Mouse (Mus musculus) splenic B cell, adult 2 months (primary cell): ENCODE measurements around the gene Smarcb1.
"Not testable (repeated sequence)": the region's sequence is repeated elsewhere in the genome, so short reads cannot be mapped to it uniquely, and the experiment has no call there.

ENCODE experiments used
- DNase-seq: peaks from one replicate; pipeline ENCODE4 v3.0.0-alpha.2; 2011; ENCODE audit warnings: low read depth, low spot score
- H3K27me3 ChIP-seq: 2 replicates; pipeline ENCODE4 v1.6.1; 2012; ENCODE audit warnings: mild to moderate bottlenecking, low read length, moderate library complexity, mixed read lengths; ENCODE audit not compliant: control insufficient read depth, poor library complexity, insufficient read depth, severe bottlenecking
- H3K36me3 ChIP-seq: 2 replicates; pipeline ENCODE4 v1.6.1; 2012; ENCODE audit warnings: mild to moderate bottlenecking, low read length, moderate library complexity, mixed read lengths; ENCODE audit not compliant: control insufficient read depth, poor library complexity, insufficient read depth, severe bottlenecking

Gene Smarcb1

DNA sequence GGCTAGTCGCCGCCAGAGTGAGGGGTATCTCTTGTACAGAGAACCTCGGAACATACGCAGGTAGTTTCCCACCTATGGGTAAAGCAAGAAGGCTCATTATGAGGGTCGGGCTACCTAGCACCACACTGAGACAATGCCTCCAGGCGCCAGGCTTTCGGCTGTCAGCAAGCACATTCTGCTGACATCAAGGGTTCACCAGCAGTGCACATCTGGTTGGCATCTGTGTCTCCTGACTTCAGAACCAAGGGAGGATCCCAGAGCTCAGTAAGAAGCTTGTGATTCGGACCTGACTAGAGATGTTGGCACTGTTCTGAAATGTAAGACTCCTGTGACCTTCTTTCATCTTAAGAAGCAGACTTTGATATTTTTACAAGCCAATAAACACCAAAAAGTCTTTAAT is 4.6 kb downstream of the Smarcb1 start:
- Histone ChIP-seq H3K36me3 (no peaks in the 10 kb centered on the region; the same call in 1 of the 2 replicates), H3K27me3 (no peaks in the 10 kb centered on the region)
- DNase-seq, result no peak

DNA sequence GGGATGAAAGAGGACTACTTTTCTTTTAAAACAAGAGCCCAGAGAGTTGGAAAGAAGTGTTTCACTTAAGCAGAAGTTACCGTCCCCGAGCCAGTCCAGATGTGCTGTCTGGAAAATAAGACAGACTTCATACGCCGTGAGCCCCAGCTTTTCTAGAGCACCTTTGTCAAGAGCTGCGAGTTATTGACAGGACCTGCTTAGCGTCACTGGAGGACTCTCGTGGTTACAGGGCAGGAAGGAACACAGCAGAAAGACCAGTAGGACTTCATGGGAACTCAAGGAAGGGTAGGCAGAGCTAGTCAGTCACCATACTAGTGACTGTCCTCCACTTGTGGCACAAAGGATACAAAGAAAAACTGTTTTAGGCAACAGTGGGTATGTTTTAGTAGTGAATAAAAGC is 5.9 kb downstream of the Smarcb1 start:
- H3K27me3 ChIP-seq, result no peaks in the 10 kb centered on the region
- no peak for DNase-seq
- no peaks in the 10 kb centered on the region; the same call in 1 of the 2 replicates for H3K36me3 ChIP-seq

DNA sequence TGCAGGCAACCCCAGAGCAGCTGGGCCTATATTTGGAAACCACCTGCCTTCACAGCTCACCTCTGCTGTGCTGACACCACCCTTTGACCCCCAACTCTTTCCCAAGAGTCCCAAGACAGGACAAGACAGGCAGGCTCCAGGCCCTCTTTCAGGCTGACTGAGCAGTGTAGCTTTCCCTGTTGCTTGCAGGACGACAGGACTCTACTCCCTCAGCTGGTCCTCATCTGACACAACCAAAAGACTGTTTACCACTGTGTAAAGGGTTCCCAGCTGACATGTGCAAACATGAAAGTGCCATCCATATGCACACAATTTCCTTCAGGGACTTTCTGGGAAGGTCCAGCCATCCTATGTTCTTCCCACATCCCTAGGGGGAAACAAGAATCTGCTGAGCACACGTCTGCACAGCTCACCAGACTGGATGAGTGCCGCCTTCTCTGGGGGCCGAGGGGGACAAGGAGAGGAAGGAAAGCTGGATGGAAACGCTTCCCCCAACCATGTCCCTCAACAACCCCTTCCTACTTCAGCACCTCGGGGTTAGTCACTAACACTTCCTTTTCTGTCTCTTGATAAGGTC is 8.3 kb downstream of the Smarcb1 start:
- DNase-seq, result no peak
- no peaks in the 10 kb centered on the region for H3K27me3 ChIP-seq

DNA sequence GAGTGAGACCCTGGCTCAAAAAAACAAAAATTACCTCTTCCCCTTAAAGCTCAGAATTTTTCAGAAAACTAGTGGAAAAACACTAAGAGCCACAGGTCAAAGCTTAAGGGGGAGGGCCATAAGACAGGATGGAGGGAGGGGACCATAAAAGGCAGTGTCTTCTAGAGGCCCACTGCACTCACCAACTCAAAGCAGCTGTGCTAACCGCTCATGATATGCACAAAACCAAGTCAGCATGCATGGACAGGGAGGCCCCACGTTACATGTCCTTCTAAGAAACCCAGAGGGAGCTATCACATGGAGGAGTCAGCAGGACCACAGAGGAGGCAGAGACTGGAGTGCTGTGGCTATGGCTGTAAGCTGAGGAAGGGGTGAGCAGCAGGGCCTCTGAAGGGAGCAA is 10.7 kb downstream of the Smarcb1 start:
- H3K36me3 ChIP-seq, result peaks cover 11% of the 10 kb centered on the region
- H3K27me3 ChIP-seq, result no peaks in the 10 kb centered on the region; the same call in 1 of the 2 replicates
- no peak for DNase-seq

More for the DNA sequence above, 8.3 kb downstream of the Smarcb1 start:
- peaks cover 8% of the 10 kb centered on the region for H3K36me3 ChIP-seq

DNA sequence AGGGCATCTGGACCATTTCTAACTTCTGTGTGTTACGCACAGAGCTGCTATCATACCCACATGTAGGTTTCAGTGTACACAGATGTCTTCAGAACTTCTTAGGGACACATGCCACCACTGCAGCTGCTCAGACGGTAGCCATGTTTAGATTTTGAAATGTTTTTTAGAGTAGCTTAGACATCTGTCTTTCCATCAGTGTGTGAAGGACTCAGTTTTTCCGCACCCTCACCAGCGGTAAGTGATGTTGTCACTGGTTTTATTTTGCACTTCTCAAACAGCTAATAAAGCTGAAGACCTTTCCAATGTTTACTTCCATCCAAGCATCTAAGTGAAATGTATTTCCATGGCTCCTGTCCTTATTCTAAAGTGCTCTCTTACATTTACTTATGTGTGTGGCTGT is 14.5 kb downstream of the Smarcb1 start:
- no peak for DNase-seq
- Histone ChIP-seq H3K27me3 (no peaks in the 10 kb centered on the region; the same call in 1 of the 2 replicates), H3K36me3 (peaks cover 22% of the 10 kb centered on the region)

DNA sequence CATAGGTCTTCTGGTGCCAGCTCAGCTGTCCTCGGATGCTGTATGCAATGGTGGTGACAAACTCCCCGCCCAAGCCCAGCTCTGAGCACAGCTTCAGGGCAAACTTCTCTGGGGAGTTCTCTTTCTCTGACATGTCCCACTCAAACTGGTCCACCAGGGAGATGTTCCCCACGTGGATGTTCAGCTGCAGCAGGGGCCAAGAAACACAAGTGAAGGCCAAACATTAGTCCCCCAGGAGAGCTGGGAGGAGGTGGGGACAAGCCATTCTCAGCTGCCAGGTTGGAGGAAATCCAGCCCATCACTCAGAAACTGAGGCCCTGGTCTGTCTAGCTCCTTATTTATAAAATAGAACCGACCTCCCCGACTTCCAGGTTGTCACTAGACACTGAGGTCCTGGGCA is 17.0 kb downstream of the Smarcb1 start:
- no peak for DNase-seq
- Histone ChIP-seq H3K36me3 (peaks cover 16% of the 10 kb centered on the region), H3K27me3 (no peaks in the 10 kb centered on the region; the same call in 1 of the 2 replicates)

DNA sequence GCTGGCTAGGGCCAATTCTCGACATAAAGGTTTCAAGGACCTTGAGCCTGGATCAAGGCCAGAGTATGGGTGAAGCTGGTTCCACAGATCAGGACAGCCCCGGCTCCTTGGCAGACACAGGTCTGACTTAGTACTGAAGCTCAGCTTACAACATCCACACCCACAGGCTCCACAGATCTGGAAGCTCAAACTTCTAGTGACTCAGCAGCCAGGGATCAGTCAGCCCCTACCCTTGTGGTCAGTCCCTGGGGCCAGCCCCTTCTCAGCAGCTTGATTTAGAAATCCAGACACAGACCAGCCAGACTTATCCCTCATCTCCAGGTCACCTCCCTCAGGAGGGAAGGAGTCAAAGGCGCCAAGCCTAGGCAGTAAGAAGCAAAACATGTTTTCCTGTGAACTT is 22.6 kb downstream of the Smarcb1 start:
- H3K27me3 ChIP-seq, result no peaks in the 10 kb centered on the region
- peaks cover 6% of the 10 kb centered on the region for H3K36me3 ChIP-seq
- DNase-seq, result no peak

DNA sequence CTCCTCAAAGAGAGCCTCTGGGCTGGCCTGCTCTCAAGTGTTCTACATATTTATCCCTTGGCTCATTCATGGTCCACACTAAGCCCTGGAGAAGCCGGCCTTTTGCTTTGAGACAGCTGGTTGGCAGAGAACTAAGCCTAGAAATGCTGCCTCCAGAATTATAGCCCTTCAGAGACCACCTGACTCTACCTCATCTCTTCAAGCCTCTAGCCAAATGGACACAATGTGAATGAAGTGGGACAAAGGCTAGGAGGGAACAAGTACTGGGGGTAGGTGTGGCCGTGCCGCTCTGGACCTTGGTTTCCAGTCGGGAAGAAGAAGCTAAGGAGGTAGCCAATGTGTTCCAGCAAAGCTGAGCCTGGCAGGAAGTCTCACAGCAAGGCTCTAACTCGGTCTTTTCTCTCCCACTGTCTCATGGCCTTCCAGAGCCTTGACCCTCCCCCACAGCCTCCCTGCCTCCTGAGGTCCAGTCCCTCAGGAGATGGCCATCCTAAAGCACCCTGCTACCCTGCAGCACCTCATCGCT is 23.3 kb downstream of the Smarcb1 start:
- no peak for DNase-seq
- H3K27me3 ChIP-seq, result no peaks in the 10 kb centered on the region
- peaks cover 6% of the 10 kb centered on the region for H3K36me3 ChIP-seq

DNA sequence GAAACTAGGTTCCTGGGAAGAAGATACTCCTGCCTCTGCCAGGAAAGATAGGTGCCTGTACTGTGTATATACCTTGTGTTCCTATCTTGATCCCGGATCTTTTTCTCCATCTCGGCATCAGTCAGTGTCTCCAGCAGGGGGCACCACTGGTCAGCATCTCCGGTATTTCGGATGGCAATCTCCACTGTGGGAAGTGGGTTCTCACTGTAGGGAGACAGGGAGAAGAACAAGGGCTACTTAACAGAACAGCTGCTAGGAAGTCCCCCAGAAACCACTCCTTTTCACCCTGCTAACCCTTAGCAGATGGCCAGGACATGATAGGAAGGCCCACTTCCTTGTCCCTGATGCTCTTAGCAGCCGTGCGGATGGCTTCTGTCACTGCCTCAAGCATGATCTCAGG is 24.0 kb downstream of the Smarcb1 start:
- peak; percentile 66 for DNase-seq
- no peaks in the 10 kb centered on the region for H3K27me3 ChIP-seq
- H3K36me3 ChIP-seq, result peaks cover 3% of the 10 kb centered on the region

DNA sequence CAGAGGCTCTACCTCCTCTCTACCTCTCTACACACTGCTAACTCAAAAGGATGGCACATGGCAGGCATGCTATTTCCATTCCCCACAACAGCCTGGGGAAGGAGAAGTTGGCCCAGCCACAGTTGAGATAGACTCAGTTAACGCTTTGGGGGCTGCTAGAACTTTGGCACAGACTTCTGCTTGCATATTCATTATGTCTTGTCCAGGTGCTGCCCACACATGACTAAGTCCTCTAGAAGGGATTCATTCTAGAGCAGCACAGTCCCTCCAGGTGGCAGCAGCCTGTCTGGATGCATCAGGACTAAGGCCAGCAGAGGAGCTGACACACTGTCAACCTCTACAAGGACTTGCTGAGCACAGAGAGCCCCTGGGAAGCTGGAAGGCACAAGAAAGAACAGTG is 25.2 kb downstream of the Smarcb1 start:
- H3K36me3 ChIP-seq, result peaks cover 3% of the 10 kb centered on the region
- no peak for DNase-seq
- H3K27me3 ChIP-seq, result no peaks in the 10 kb centered on the region

DNA sequence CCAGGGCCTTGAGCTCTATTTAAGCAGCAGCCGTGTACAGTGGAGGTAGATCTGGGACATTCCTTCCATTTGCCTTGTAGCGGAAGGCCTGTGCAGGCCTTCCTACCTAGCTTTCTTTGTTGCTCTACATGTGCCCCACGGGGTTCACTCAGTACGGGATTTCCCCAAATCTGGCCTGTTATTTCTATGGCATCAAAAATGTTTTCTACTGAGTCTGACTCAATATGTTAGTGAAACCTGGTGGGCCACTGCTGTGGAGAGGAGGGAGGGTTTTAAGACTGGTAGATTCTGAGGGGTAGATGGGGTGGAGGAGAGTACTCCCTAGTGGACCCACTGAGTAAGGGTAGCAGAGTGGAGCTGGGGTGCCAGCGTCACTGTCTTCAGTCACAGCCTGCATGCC is 25.7 kb downstream of the Smarcb1 start:
- H3K36me3 ChIP-seq, result peaks cover 3% of the 10 kb centered on the region
- no peaks in the 10 kb centered on the region for H3K27me3 ChIP-seq
- no peak for DNase-seq

DNA sequence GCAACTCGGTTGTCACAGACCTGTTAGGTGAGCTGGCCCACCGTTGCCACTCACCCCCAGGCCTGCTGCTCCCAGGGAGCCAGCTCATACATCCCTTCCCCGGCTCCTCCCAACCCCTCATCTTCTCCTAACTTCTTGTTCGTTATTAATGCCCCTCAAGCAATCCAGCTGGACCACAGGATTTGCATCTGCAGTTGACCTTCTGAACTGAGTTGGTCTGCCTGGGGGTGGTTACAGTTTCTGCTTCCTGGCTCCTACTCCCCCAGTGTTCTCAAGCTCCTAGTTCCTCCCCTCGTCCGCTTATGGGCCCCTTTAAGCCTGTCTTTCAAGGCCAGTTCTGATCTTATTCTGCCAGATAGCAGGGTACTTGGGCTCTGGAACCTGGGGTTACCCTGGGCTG is 26.8 kb downstream of the Smarcb1 start:
- no peaks in the 10 kb centered on the region for H3K27me3 ChIP-seq
- peaks cover 3% of the 10 kb centered on the region for H3K36me3 ChIP-seq
- peak; percentile 25 for DNase-seq

DNA sequence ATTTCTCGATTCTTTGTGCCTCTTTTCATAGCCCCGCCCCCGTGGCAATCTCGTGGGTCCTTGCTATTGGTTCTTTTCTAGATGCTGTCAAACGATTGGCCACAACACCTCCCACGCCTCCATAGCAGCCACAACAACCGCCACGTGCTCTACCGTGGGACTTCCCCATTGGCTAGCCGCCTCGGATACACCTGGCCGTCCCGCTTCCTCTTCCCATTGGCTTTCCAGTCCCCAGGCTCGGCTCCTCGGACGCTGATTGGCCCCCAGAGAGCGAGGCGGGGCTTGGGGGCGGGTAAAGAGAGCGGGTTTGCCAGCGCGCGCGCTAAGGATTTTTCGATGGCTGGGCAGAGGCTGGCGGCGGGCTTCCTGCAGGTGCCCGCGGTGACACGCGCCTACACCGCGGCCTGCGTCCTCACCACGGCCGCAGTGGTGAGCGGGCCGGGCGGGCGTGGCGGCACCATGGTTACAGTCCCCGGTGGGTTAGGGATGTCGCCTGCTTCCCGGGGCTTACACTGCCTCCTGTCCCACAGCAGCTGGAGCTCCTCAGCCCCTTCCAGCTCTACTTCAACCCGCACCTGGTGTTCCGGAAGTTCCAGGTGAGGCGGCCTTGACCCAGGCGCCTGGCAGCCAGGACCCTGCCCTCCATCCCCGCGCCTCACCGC is 28.2 kb downstream of the Smarcb1 start, which contains the start of gene Derl3:
Gene Derl3 (plus strand): TSS at position 325 of the 662 bp plus-strand sequence.
- peak; percentile 99 for DNase-seq
- H3K36me3 ChIP-seq, result peaks cover 3% of the 10 kb centered on the region; the same call in 1 of the 2 replicates
- no peaks in the 10 kb centered on the region for H3K27me3 ChIP-seq

DNA sequence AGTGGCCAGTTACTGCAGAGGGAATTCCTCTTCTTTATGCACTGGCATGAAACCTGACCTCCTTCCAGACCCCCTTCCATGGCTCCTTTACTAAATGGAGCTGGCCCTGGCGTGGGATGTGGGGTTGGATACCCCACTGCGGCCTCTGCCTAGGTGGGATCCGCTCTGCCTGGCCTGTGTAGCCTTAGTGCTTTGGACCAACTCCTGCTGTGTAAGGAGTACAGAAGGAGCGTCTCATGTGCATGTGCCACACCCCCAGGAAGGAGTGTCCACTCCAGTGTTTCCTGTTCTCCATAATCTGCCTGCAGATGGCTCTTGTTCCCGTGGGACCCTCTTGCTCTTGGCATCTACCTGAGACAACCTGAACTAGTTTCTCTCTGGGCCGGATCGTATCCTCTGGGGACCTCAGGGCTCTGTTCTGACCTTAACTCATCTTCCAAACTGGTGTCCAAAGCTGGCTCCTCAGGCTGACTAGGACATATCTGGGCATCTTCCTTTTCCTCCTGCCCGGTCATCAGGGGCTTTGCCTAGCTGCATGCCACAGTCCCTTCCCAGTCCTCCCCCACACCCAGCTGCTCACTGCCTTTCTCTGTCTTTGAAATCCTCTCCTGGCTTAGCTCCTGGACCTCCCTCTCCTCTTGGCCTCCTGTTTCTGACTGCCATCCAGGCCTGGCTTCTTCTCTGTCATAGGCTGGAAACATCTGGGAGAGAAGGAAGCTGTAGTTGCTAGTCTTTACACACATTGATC is 31.8 kb downstream of the Smarcb1 start:
- no peaks in the 10 kb centered on the region for H3K36me3 ChIP-seq
- DNase-seq, result no peak
- no peaks in the 10 kb centered on the region for H3K27me3 ChIP-seq

DNA sequence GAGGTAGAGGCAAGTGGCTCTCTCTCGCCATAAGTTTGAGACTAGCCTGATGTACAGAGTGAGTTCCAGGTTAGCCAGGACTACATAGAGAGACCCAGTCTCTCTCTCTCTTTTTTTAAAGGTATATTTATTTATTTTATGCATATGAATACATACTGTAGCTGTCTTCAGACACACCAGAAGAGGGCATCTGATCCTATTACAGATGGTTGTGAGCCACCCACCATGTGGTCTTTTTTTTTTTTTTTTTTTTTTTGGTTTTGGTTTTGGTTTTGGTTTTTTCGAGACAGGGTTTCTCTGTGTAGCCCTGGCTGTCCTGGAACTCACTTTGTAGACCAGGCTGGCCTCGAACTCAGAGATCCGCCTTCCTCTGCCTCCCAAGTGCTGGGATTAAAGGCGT is 33.9 kb downstream of the Smarcb1 start:
- not testable (repeated sequence) for DNase-seq, H3K27me3 ChIP-seq, H3K36me3 ChIP-seq
